Mouse (Mus musculus) erythroblast, embryonic 14.5 days (primary cell): ENCODE results near the gene Pced1b.

Experiments
- GATA1 ChIP-seq: IDR thresholded peaks from 2 replicates; pipeline ENCODE4 v1.6.1; 2012; ENCODE audit warnings: low read length, inconsistent platforms, mixed read lengths
- TAL1 ChIP-seq: IDR thresholded peaks from 3 replicates; pipeline ENCODE4 v1.6.1; 2012; ENCODE audit warnings: low read length, inconsistent platforms, mixed read lengths

DNA sequence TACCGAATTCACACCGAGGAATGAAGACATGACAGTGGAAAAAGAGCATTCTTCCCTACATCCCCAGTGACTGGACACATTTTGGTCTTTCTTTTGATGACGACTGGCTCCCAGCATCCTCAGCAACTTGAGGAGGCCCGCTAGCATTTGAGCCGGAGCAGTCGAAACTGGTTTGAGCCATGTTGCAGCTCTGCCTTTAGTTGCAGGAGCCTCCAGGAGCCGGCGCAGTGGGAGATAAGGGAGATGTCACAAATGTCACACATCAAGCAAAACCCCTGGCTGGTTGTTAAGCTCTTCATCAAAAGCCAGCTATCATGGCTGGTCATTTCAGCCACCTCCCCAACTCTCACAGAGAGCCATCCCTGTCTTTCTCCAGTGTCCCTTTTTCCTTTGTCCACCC, 157.6 kb downstream of the Pced1b start:
- TF ChIP-seq GATA1 (no peak), TAL1 (no peak)
